ENCODE assay signal across 11 mouse cellular contexts in the genomic region with DNA sequence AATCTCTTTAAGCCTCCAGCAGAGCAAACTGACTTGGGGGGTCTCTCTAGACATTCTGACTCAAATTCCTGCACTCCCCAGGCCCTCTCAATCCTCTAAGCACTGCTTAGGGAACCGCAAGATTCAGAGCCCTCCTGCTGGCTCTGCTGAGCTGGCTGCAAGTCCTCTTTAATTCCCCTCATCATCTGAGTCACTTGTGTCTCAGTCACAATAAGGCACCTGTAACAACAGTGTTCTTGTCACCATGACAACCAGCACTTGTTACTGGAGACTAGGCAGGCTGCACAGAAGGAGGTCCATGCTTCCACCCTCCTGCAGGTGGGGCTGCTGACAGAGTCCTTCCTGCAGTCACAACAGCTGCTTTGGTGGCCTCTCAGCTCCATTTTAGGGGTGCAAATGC.
DNase-seq lines count a peak whose midpoint lies in the region; ATAC-seq and TF ChIP-seq lines count a peak whose summit lies in the region.
"Had no signal": no experiment of that assay in that cellular context is flagged by ENCODE, and none has a peak within 500 bp of the region (broad histone marks: within the 10 kb centered on the region; RNA-seq: fewer than 3 reads in every experiment).

No protein-coding gene starts in this region.

- H3K4me3 ChIP-seq in ES-E14 (ENCODE audit: insufficient read depth in 1 of 2, low read depth in 1 of 2, low read length in 2 of 2, poor library complexity in 1 of 2, severe bottlenecking in 1 of 2), result no peak overlapping the region
- H3K4me3 ChIP-seq in hindbrain, embryonic 11.5 days (ENCODE audit: low read depth, low read length), result no peak overlapping the region
- H3K4me3 ChIP-seq in midbrain, embryonic 12.5 days, result no peak overlapping the region
- H3K4me3 ChIP-seq: heart, adult 2 months had no signal

- DNase-seq in ES-E14 (ENCODE audit: low read depth, low spot score), result peak; percentile 45
- peak; percentile 68 for DNase-seq in embryo, embryonic 11 days
- DNase-seq in hindbrain, embryonic 11.5 days (ENCODE audit: low spot score), result peak; percentile 21
- no peak for DNase-seq in adrenal gland, postnatal 25 days
- DNase-seq in ovary, postnatal 10 days (ENCODE audit: low spot score), result no peak
- DNase-seq in urinary bladder, adult 18-20 months (ENCODE audit: low spot score in 2 of 2), result no peak
- DNase-seq: cerebellum, adult 11-12 months; heart, adult 2 months had no signal

- H3K4me2 ChIP-seq in hindbrain, embryonic 11.5 days (replicated peaks; ENCODE audit: low read depth, low read length), result no peak overlapping the region
- H3K4me2 ChIP-seq in midbrain, embryonic 12.5 days (replicated peaks), result no peak overlapping the region

- H3K27ac ChIP-seq in ES-E14 (ENCODE audit: insufficient read depth, low read depth, low read length, poor library complexity, severe bottlenecking), result no peak overlapping the region
- H3K27ac ChIP-seq in hindbrain, embryonic 11.5 days (ENCODE audit: low read depth, low read length), result no peak overlapping the region
- H3K27ac ChIP-seq in midbrain, embryonic 12.5 days (replicated peaks), result no peak overlapping the region
- H3K27ac ChIP-seq: heart, adult 2 months; macrophage had no signal

- ATAC-seq in hindbrain, embryonic 11.5 days (ENCODE audit: low FRiP score), result peak; percentile 66
- ATAC-seq in midbrain, embryonic 12.5 days (ENCODE audit: low FRiP score, low read depth), result peak; percentile 88
- ATAC-seq in megakaryocyte progenitor cell, adult 5-6 weeks (replicated peaks; ENCODE audit: poor library complexity), result no peak

- H3K9me3 ChIP-seq in ES-E14 (ENCODE audit: control insufficient read depth, insufficient read depth, low read depth, low read length), result no peaks in the 10 kb centered on the region
- no peaks in the 10 kb centered on the region for H3K9me3 ChIP-seq in hindbrain, embryonic 11.5 days (ENCODE audit: control insufficient read depth, low read length)
- no peaks in the 10 kb centered on the region for H3K9me3 ChIP-seq in midbrain, embryonic 12.5 days

- 0% methylated on average over 1 of the region's 1 CpGs for WGBS in hindbrain, embryonic 11.5 days
- 0% methylated on average over 1 of the region's 1 CpGs for WGBS in midbrain, embryonic 12.5 days

- no peak overlapping the region for H3K9ac ChIP-seq in ES-E14 (ENCODE audit: insufficient read depth, low read depth, low read length, poor library complexity, severe bottlenecking)
- no peak overlapping the region for H3K9ac ChIP-seq in hindbrain, embryonic 11.5 days (ENCODE audit: low read depth, low read length)
- H3K9ac ChIP-seq in midbrain, embryonic 12.5 days (replicated peaks), result no peak overlapping the region

- no peaks in the 10 kb centered on the region for H3K27me3 ChIP-seq in hindbrain, embryonic 11.5 days (ENCODE audit: control insufficient read depth, insufficient read depth, low read length)
- no peaks in the 10 kb centered on the region for H3K27me3 ChIP-seq in midbrain, embryonic 12.5 days

- in situ Hi-C loops in ES-E14 (cut with MboI; ENCODE audit: low sequenced_read_pairs in 2 of 2, unreplicated experiment in 2 of 2), result no loop called here

- no peaks in the 10 kb centered on the region for H3K36me3 ChIP-seq in ES-E14 (ENCODE audit: control insufficient read depth, insufficient read depth, low read length, poor library complexity, severe bottlenecking)
- no peaks in the 10 kb centered on the region for H3K36me3 ChIP-seq in hindbrain, embryonic 11.5 days (ENCODE audit: control insufficient read depth, insufficient read depth, low read length)
- H3K36me3 ChIP-seq in midbrain, embryonic 12.5 days, result no peaks in the 10 kb centered on the region

- H3K4me1 ChIP-seq in ES-E14 (ENCODE audit: control insufficient read depth in 2 of 2, insufficient read depth in 2 of 2, low read length in 2 of 2, poor library complexity in 1 of 2), result no peaks in the 10 kb centered on the region
- no peaks in the 10 kb centered on the region for H3K4me1 ChIP-seq in hindbrain, embryonic 11.5 days (replicated peaks; ENCODE audit: control insufficient read depth, insufficient read depth, low read length)
- peaks cover 5% of the 10 kb centered on the region for H3K4me1 ChIP-seq in midbrain, embryonic 12.5 days

TF ChIP-seq in ES-E14, 5 proteins besides CTCF, POLR2A, EP300 and RAD21:
- TF ChIP-seq ZC3H11A (IDR thresholded peaks at IDR 0.05; ENCODE audit: borderline replicate concordance, low read depth, low read length), result no peak
- no peak for TF ChIP-seq HCFC1 (IDR thresholded peaks at IDR 0.05; ENCODE audit: borderline replicate concordance, insufficient read depth, low read length)
- TF ChIP-seq ZNF384 (IDR thresholded peaks at IDR 0.05; ENCODE audit: low read depth, low read length), result no peak
- no peak for TF ChIP-seq MAFK (IDR thresholded peaks at IDR 0.05; ENCODE audit: insufficient read depth, low read depth, low read length)
- TF ChIP-seq CHD2 (IDR thresholded peaks at IDR 0.05; ENCODE audit: low read depth, low read length), result no peak

Comparison
In these comparisons a context has a peak if more than half of its experiments do, and no peak if none do; other contexts are left out.
1. DNase-seq: peak in ES-E14 (single experiment), embryo, embryonic 11 days (single experiment) and hindbrain, embryonic 11.5 days (single experiment); none in adrenal gland, postnatal 25 days (single experiment), ovary, postnatal 10 days (single experiment) and urinary bladder, adult 18-20 months (0 of 2).